Mouse (Mus musculus): ENCODE data around the gene Trip12.
A peak's percentile ranks its signal among the peaks of the same experiment; 100 is the strongest.

Trip12 gene

GRCm38 (mm10) chr1:84860360-84861254, 20.3 kb upstream of the Trip12 start:
- no peak for DNase-seq (ENCODE audit: extremely low spot score, low spot score)

GRCm38 (mm10) chr1:84859597-84859996, 19.3 kb upstream of the Trip12 start:
- DNase-seq (ENCODE audit: extremely low spot score, low spot score) = no peak

DNA sequence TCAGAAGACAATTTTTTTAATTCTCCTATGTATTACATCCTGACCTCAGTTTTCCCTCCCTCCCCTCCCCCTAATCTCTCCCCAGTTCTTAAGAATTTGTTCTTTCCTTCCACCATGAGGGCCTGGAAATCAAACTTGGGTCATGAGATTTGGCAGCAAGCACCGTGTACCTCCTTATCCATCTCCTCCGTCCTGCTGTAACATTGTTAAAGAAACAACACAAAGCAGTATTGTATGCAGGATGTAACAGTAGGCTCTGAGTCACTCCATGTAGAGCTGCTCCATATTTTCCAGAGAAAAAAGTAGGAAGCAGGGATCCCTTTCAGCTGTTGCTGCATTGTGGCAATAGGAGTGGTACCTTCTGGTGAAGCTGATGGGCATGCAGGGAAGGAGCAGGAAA, 15.4 kb upstream of the Trip12 start:
- DNase-seq (ENCODE audit: extremely low spot score, low spot score) = no peak

DNA sequence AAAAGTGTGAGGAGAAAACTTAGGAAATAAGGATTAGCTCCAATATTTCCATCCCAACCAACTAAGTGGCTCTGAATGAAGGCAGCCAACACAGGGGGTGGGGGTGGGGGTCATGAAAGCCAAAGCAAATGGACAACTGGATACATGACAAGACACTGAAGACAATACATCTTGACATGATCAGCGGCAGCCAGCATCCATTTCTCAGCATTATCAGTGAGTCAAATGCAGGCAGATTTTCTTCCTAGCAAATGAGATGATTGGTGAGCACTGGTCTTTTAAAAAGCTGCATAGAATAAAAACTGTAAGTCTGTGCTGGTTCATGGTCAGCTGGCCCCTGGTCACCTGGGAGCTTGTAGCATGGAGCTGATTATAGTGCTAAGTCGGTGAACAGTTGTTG, 14.7 kb upstream of the Trip12 start:
- DNase-seq (ENCODE audit: extremely low spot score, low spot score) = no peak

DNA sequence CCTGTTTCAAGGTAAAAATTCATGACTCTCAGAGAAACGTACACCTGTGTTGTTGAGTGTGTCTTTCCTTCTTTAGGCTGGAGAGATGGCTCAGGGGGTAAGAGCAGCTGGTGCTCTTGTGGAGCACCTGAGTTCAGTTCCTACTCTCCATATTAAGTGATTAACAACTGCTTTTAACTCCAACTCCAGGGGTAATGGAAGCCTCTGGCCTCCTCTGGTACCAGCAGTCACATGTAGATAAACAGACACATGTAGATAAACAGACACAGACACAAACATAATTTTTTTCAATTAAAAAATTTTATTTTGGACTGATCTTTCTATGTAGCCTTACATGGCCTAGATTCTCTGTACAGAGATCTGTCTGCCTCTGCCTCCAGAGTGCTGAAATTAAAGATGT, 13.4 kb upstream of the Trip12 start:
- DNase-seq (ENCODE audit: extremely low spot score, low spot score) = no peak

DNA sequence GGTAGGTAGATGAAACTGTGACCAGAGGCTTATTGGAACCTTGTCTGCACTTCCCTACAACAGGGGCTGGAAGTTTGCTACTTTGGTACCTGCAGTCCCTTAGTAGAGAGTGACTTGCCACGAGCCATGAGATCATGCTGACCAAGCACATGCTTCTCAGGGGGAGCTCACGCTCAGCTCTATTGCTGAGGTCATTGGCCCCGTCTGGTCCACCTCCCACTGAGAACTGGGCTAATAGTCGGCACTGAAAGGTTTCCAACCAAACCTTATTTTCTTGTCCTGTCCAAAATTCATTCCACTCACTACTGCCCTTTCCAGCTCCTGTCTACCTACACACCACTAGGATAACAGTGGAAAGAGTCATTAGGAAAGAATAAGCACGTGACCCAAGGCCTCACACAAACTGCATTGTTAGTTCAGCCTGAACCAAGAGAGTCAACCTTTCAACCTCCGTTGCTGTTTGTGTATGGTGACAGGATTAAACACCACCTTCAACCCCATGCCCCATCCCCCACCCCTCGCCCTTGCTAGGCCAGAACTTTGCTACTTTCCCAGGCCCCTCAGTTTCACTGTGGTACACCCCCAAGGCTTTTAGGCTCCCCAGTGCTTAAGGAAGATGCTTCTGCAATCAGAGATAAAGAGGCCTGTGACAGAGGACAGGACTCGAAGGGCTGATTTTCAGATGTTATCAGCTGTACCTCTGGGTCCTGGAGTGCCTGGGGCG, 11.4 kb upstream of the Trip12 start:
- no peak for DNase-seq (ENCODE audit: extremely low spot score, low spot score)

DNA sequence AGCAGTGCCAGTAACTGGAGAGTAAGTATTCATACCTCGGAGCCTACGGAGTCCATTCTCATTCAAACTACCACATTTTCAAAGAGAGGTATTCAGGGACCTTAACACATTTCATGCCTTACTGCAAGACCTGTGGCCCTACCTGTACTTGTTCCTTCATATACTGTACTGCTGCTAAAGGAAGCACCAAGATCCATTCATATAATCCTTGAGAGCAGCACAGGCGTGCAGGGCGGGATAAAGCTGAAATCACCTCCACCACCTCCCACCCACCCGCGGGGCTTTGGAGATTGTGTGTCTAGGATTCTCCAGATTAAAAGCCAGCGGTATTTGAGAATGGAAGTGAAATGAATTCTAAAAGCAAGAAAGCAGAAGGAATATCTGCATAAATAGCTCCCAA, 10.2 kb upstream of the Trip12 start:
- no peak for DNase-seq (ENCODE audit: extremely low spot score, low spot score)

DNA sequence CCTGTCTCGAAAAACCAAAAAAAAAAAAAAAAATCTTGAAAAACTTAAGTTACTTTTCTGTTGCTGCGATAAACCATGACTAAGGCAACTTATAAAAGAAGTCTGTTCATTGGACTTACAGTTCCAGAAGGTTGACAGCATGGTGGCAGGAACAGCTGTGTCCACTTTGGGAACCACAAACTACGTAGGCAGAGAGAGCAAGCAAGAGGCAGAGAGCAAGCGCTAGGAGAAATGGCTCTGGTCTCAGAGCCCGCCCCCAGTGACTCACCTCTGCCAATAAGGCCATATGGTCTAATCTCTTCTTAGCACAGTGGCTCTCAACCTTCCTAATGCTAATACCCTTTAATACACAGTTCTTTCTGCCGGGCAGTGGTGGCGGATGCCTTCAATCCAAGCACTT, 9.5 kb upstream of the Trip12 start:
- no peak for DNase-seq (ENCODE audit: extremely low spot score, low spot score)

DNA sequence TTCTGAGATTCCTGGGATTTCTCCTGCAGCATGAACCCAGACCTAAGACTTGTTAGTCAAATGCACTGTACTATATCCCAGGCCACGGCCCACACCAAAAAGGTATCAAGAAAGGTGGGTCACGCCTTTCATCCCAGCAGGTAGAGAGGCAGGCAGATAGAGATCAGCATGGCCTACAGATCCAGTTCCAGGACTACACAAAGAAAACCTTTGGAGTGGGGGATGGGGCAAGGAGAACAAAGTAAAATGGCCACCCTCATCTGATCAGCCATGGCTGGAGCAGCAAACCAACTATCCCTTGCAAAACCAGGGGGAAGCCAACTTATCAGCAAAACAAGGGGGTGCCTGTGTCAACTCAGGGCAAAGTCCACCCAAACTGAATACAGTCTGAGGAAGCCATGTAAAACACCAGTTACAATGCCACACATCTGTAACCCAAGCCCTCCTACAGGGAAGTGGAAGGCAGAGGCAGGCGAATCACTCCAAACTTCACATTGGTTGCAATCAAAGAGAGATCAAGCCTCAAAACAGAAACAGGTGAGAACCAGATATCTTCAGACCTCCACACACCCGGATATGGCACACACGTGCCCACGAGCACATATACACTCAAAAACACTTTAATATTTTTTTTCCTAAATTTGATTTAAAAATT, 8.6 kb upstream of the Trip12 start:
- DNase-seq (ENCODE audit: extremely low spot score, low spot score) = no peak

DNA sequence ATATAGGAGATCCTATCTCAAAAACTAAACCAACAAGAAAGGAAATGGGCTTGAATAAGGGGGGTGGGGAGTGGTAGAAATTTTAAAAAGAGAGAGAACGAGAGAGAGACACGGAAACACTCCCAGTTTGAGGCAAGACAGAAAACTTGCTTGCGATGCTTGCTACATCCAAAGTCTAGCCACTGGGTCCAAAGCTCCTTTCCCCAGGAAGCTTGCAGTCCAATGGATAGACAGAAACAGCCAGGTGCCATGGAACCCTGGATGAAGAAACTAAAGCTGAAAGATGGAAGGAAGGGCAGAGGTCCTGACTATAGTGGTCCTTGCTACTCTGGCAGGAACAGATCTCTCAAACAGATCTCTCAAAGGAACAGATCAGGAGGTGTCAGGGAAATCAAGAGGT, 8.0 kb upstream of the Trip12 start:
- no peak for DNase-seq (ENCODE audit: extremely low spot score, low spot score)

DNA sequence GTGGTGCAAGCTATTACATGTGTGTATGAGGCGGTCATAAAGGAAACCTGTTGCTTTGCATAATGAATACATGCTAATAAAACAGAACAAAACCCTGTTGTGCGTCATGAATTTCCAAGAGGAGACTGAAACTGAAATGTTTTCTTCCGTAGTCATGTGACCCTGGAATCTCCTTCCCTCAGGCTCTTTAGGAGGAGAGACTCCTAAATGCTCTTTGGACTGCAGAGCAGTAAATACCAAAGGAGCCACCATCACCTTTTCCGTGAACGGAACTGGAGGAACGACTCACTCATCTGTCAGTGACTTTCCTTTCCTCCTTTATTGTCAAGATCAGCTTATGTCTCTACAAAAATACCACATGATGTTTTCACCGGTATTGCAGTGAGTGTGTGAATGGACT, 7.4 kb upstream of the Trip12 start:
- DNase-seq (ENCODE audit: extremely low spot score, low spot score) = no peak

GRCm38 (mm10) chr1:84843366-84843765, 3.0 kb upstream of the Trip12 start:
- no peak for DNase-seq (ENCODE audit: extremely low spot score, low spot score)

- DNase-seq (ENCODE audit: extremely low spot score, low spot score) = no peak
Observed at GRCm38 (mm10) chr1:84841061-84841460, 745 bp upstream of the Trip12 start.

GRCm38 (mm10) chr1:84839309-84840017, 853 bp downstream of the Trip12 start, which contains the start of gene Fbxo36:
Gene Fbxo36 (plus strand): TSS chr1:84839841.
- DNase-seq (ENCODE audit: extremely low spot score, low spot score) = peak; percentile 92

- DNase-seq (ENCODE audit: extremely low spot score, low spot score) = peak; percentile 80
Observed at GRCm38 (mm10) chr1:84838621-84839151, 1.6 kb downstream of the Trip12 start.

DNA sequence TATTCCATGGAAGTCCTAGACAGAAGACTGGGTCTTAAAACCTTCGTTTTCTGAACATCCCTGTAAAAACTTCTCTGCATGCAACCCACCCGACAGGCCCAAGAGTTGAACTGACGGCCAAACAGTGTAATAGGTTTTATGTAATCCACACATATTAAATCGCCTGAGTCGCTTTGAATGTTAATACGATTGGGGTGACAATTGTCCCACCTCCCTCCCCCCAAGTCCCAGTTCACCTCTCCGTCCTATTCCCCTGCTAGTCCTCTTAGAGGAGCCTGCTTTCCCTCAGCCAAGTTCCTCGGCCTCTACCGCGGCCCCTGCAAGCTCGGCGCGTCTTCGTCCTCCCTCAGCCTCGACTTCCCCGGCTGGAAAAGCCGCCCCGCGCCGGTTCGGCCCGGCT, 2.2 kb downstream of the Trip12 start:
- DNase-seq (ENCODE audit: extremely low spot score, low spot score) = no peak

GRCm38 (mm10) chr1:84837523-84838145, 2.7 kb downstream of the Trip12 start:
- DNase-seq (ENCODE audit: extremely low spot score, low spot score) = no peak

- no peak for DNase-seq (ENCODE audit: extremely low spot score, low spot score)
Observed at GRCm38 (mm10) chr1:84825091-84825490, 15.2 kb downstream of the Trip12 start.

DNA sequence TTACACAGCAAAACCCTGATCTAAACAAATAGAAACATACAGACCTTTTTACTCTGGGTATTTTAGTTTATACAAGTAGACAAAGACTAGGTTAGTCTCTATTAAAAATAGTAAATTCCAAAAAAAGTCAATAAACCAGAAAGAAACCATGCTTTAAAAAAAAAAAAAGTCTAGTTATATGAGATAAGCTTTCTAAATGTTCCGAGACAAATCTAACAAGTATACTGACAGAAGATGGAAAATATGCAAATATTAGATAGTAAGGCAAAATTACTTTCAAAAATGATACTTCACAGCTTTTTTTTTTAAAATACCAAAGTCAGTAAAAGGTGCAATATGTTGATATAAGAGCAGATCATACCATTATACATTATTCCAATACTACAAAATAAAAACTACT, 22.7 kb downstream of the Trip12 start:
- no peak for DNase-seq (ENCODE audit: extremely low spot score, low spot score)

GRCm38 (mm10) chr1:84803788-84804187, 36.5 kb downstream of the Trip12 start:
- DNase-seq (ENCODE audit: extremely low spot score, low spot score) = no peak

DNA sequence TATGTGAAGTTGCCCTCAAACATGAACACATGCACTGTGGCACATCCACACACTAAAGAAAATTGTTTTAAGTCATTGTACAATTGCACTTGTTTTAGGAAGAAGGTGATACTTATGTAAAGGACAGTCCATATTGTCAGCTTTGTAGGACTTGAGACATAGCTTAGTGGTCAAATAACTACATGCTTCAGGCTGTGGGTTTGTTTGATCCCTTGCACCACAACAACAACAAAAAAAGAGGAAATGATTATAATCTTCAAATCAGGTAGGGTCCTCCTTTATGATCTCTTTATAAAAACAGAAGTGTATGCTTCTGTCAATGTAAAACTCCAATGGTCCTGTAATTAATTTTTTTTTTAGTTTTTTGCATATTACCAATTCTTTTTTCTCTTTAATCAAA, 41.1 kb downstream of the Trip12 start:
- no peak for DNase-seq (ENCODE audit: extremely low spot score, low spot score)
